Mouse (Mus musculus) lung, embryonic 16.5 days (tissue): ENCODE data around the gene Dis3l2. TPM values are rescaled to one million over a fixed set of nuclear protein-coding genes. Genes with fewer than 3 reads are reported as not detected.
A peak's percentile ranks its signal among the peaks of the same experiment; 100 is the strongest.

Source experiments
- ATAC-seq: fragments of 200-750 bp; cut with Nextera tagmentation; 2 replicates; pipeline ENCODE4 v1.8.0; 2017; ENCODE audit warnings: low read depth, mild to moderate bottlenecking, moderate library complexity
- H3K27ac ChIP-seq: fragments of 300-500 bp; sonication (generic); 2 replicates; pipeline ENCODE4 v1.5.1; 2014; ENCODE audit warnings: mild to moderate bottlenecking, control low read depth, low read length
- H3K27me3 ChIP-seq: fragments of 300-500 bp; sonication (generic); 2 replicates; pipeline ENCODE4 v1.6.1; 2014; ENCODE audit warnings: low read depth, low read length, mixed read lengths; ENCODE audit not compliant: control insufficient read depth, insufficient read depth
- H3K36me3 ChIP-seq: fragments of 300-500 bp; sonication (generic); 2 replicates; pipeline ENCODE4 v1.6.1; 2014; ENCODE audit warnings: low read length; ENCODE audit not compliant: control insufficient read depth, insufficient read depth
- H3K4me1 ChIP-seq: fragments of 300-500 bp; sonication (generic); replicated peaks from 2 replicates; pipeline ENCODE4 v1.6.1; 2014; ENCODE audit warnings: low read length, mixed read lengths; ENCODE audit not compliant: control insufficient read depth, insufficient read depth
- H3K4me2 ChIP-seq: fragments of 300-500 bp; sonication (generic); 2 replicates; pipeline ENCODE4 v1.6.1; 2014; ENCODE audit warnings: low read depth, low read length, control low read depth
- H3K4me3 ChIP-seq: fragments of 300-500 bp; sonication (generic); 2 replicates; pipeline ENCODE4 v1.5.1; 2014; ENCODE audit warnings: mild to moderate bottlenecking, low read length, control low read depth
- H3K9ac ChIP-seq: fragments of 300-500 bp; sonication (generic); 2 replicates; pipeline ENCODE4 v1.6.1; 2014; ENCODE audit warnings: low read length, control low read depth
- H3K9me3 ChIP-seq: fragments of 300-500 bp; sonication (generic); 2 replicates; pipeline ENCODE4 v1.6.1; 2016; ENCODE audit warnings: low read length; ENCODE audit not compliant: control insufficient read depth
- WGBS: fragments of 180-500 bp; shearing (Covaris S2); extraction: QIAGEN DNeasy Blood & Tissue Kit; methylation state at CpG from one replicate; pipeline ENCODE4 v1.1.7; 2014; 5-methylcytosine and 5-hydroxymethylcytosine counted together
- polyA plus RNA-seq: library from polyadenylated mRNA; unstranded; fragments of >200 nt; fragmentation: Nextera tagmentation; extraction: Ambion mirVana; gene quantifications from 2 replicates; pipeline ENCODE4 v1.2.1, GENCODE M21; 2015

Gene Dis3l2
- polyA plus RNA-seq, 1 experiment from 2014 or later, result 25.6 TPM

DNA sequence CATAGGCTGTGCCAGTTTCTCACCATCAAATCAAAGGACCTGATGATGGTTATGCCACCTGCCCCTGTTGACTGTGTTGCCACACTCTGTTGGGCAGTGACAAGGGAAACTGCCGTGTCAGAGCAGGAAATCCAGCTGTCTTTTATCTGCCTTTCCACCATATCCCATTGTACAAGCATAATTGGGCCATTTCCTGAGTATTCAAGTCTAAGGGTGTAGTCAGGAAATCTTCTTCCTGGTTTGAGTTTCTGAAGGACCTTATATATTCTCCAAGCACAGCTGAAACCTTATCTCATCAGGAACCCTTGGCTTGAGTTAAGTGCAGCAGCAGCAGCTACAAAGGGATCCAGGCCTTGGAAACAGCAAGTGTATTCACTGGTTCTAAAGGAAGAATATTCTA is 155.3 kb downstream of the Dis3l2 start:
- Histone ChIP-seq H3K9ac (no peak overlapping the region), H3K9me3 (no peaks in the 10 kb centered on the region), H3K27me3 (no peaks in the 10 kb centered on the region), H3K27ac (no peak overlapping the region), H3K4me2 (no peak overlapping the region), H3K4me1 (0 out of 2 replicates have a peak, but pooled peaks cover 2% of the 10 kb centered on the region), H3K36me3 (no peaks in the 10 kb centered on the region; the same call in 1 of the 2 replicates), H3K4me3 (no peak overlapping the region)
- 50% methylated on average over 1 of the region's 1 CpGs for WGBS
- ATAC-seq, result peak; percentile 75

DNA sequence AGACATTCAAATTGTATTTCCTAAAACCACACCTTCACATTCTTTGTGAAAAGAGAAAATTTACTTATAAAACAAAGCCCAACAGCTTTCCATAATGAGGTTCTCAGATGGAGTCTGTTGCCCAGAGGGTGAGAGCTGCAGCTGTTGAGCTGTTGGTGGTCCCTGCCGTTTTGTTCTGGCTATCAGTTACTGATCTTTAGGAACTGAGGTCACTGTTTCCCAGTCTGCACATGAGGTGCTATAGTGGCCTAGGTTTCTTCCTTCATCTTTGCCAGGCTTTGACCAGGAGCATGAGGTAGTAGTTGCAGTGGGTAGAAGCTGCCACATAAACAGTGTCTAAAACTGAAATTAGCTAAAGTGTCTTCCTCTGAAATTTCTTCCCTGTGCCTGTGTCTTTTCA is 155.8 kb downstream of the Dis3l2 start:
- no peak overlapping the region for H3K4me3 ChIP-seq
- peak overlapping the region; percentile 62 for H3K27ac ChIP-seq
- no peaks in the 10 kb centered on the region for H3K9me3 ChIP-seq
- no peak for ATAC-seq
- H3K4me2 ChIP-seq, result no peak overlapping the region
- no peaks in the 10 kb centered on the region; the same call in 1 of the 2 replicates for H3K36me3 ChIP-seq
- 0 out of 2 replicates have a peak, but pooled peaks cover 2% of the 10 kb centered on the region for H3K4me1 ChIP-seq
- H3K9ac ChIP-seq, result no peak overlapping the region
- WGBS, result 38% methylated on average over 1 of the region's 1 CpGs
- H3K27me3 ChIP-seq, result no peaks in the 10 kb centered on the region

DNA sequence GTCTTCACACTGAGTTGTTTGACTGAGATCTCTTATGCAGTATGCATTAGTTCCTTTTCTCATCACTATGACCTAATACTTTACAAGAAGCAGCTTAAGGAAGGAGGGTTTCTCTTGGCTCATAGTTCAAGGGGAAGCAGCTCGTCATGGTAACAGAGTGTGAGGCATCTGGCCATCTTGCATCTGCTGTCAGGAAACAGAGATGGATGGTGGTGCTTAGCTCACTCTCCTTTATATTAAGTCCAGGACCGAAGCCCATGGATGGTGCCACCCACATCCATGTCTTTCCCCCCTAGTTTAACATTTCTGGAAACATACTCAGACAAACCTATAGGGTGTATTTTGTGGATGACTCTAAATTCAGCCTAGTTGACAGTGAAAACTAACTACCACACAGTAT is 170.1 kb downstream of the Dis3l2 start:
- Histone ChIP-seq H3K36me3 (no peaks in the 10 kb centered on the region; the same call in 1 of the 2 replicates), H3K27me3 (no peaks in the 10 kb centered on the region), H3K9me3 (no peaks in the 10 kb centered on the region), H3K4me3 (no peak overlapping the region), H3K4me1 (no peaks in the 10 kb centered on the region), H3K4me2 (no peak overlapping the region), H3K9ac (no peak overlapping the region), H3K27ac (no peak overlapping the region)
- 0 out of 2 replicates have a peak, but pooled peaks have one; percentile 23 for ATAC-seq
- WGBS, result 34% methylated on average over 2 of the region's 2 CpGs

DNA sequence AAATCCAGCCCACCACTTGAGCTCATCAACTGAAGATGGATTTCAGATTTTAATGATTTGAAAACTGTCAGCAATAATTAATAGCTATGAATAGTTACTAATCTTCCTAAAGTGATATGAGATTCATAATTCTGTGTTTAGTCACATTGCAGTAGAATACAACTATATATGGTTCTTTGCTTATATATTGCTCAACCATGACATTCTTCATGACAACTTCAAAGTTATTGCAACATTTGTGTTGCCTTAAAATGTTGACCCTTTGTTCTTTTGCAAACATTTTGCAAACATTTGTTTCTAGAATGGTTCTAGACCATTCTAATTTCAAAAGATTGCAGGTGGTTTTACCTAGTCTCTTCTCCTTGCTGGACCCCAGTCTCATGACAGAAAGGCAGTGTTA is 175.1 kb downstream of the Dis3l2 start:
- Histone ChIP-seq H3K4me1 (no peaks in the 10 kb centered on the region), H3K27me3 (no peaks in the 10 kb centered on the region), H3K4me3 (no peak overlapping the region), H3K4me2 (no peak overlapping the region), H3K9ac (no peak overlapping the region), H3K27ac (0 out of 2 replicates have a peak overlapping the region, but pooled peaks have one; percentile 37), H3K36me3 (no peaks in the 10 kb centered on the region), H3K9me3 (no peaks in the 10 kb centered on the region)
- ATAC-seq, result peak; percentile 71

DNA sequence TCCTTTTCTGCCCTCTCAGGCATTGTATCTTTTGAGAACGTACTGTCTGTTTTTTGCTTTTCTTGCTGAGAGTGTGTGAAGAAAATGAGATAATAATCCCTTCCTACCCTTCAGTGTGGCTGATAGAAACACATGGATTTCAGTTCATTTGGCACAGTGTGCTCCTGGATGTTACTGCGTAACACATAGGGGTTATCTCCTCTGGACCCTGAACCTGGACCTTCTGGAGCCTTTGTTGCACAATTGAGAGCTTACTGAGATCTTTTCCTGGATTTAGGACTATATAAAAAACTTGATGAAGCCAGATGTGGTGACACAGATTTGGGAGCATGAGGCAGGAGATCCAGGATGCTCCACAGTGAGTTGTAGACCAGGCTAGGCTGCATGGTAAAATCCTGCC is 175.9 kb downstream of the Dis3l2 start:
- 86% methylated on average over 2 of the region's 2 CpGs for WGBS
- H3K9ac ChIP-seq, result no peak overlapping the region
- no peak for ATAC-seq
- no peaks in the 10 kb centered on the region for H3K9me3 ChIP-seq
- no peaks in the 10 kb centered on the region for H3K27me3 ChIP-seq
- no peak overlapping the region for H3K27ac ChIP-seq
- no peaks in the 10 kb centered on the region for H3K4me1 ChIP-seq
- H3K36me3 ChIP-seq, result no peaks in the 10 kb centered on the region
- no peak overlapping the region for H3K4me2 ChIP-seq
- no peak overlapping the region for H3K4me3 ChIP-seq

DNA sequence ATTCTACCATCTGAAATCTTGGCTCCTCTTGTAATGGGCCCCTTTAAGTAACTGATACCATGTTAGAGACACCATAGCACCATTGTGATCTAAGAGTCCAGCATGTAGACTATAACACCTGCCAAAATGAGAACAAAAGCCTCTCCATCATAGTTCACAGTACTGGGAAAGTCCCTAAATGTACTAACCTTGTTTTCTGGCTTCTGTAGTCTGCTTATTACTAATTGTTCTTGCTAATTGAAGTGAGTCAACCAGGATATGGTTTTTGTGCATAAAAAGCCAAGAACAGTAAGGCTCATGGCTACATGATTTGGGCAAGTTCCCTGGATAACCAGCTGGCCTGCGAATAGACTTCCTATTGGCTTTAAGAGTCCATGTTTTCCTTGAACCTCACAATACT is 183.5 kb downstream of the Dis3l2 start:
- Histone ChIP-seq H3K4me1 (no peaks in the 10 kb centered on the region), H3K9ac (no peak overlapping the region), H3K4me2 (no peak overlapping the region), H3K27me3 (no peaks in the 10 kb centered on the region), H3K4me3 (no peak overlapping the region), H3K27ac (no peak overlapping the region), H3K36me3 (no peaks in the 10 kb centered on the region), H3K9me3 (no peaks in the 10 kb centered on the region)
- 97% methylated on average over 1 of the region's 1 CpGs for WGBS
- no peak for ATAC-seq

DNA sequence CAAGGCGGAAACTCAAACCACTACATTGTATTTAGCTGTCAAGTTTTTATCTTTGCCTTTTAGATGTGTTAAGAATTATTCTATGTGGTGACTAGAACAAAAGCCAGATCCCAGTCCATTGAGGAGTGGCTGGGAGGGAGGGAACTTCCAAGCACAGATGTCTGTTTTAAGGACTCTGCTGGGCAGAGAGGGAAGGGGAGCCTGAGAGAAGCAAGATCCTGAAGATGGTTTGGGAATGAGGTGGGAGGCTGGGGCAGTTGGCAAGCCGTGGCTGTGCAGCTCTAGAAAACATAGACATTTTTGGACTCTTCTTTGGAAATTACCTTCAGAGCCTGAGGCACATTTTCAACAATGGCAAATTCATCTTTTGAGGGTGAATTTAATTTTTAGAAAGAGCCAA is 208.9 kb downstream of the Dis3l2 start:
- H3K9ac ChIP-seq, result no peak overlapping the region
- H3K27ac ChIP-seq, result no peak overlapping the region
- no peaks in the 10 kb centered on the region for H3K36me3 ChIP-seq
- no peaks in the 10 kb centered on the region for H3K9me3 ChIP-seq
- no peak overlapping the region for H3K4me3 ChIP-seq
- no peak for ATAC-seq
- no peaks in the 10 kb centered on the region for H3K27me3 ChIP-seq
- 0 out of 2 replicates have a peak, but pooled peaks cover 4% of the 10 kb centered on the region for H3K4me1 ChIP-seq
- 73% methylated on average over 2 of the region's 2 CpGs for WGBS
- H3K4me2 ChIP-seq, result no peak overlapping the region

DNA sequence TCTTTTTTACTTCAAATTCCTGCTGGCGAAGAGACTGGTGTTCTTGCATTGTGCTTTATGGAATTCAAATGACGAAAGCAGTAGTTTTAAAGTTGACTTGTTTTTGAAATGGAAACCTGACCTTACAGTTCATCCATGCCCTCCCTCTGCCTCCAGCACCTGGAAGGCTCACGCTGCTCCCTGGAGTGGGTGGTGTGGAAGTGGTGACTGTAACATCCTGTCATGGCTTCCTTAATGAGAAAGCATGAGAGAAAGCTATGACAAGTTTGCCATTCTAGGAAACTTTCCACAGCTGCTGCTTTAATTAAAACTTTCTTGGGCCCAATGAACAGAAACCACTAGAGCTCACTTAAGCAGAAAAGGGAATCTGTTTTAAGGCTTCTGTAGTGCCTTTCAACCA is 210.3 kb downstream of the Dis3l2 start:
- no peak overlapping the region for H3K4me2 ChIP-seq
- no peak overlapping the region for H3K4me3 ChIP-seq
- no peak overlapping the region for H3K27ac ChIP-seq
- H3K36me3 ChIP-seq, result no peaks in the 10 kb centered on the region
- no peaks in the 10 kb centered on the region for H3K9me3 ChIP-seq
- no peaks in the 10 kb centered on the region for H3K27me3 ChIP-seq
- 0 out of 2 replicates have a peak, but pooled peaks cover 4% of the 10 kb centered on the region for H3K4me1 ChIP-seq
- H3K9ac ChIP-seq, result no peak overlapping the region
- 74% methylated on average over 3 of the region's 3 CpGs for WGBS
- ATAC-seq, result no peak

DNA sequence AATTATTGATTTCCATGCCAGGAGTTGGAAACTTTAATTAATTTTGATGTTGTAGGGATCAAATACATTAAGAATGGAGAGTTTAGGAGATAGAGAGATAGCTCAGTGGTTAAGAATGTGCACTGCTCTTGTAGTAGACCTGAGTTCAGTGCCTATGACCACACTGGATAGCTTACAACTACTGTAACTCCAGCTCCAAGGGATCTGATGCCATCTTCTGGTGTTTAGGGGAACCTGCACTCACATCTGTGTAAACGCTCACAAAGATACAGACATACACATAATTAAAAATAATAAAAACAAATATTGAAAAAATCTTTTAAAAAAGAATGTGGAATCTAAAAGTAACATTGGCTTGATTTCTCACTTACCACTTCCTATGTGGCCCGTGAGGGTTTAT is 211.1 kb downstream of the Dis3l2 start:
- Histone ChIP-seq H3K27ac (no peak overlapping the region), H3K9ac (no peak overlapping the region), H3K4me3 (no peak overlapping the region), H3K36me3 (no peaks in the 10 kb centered on the region), H3K9me3 (no peaks in the 10 kb centered on the region), H3K27me3 (no peaks in the 10 kb centered on the region), H3K4me1 (0 out of 2 replicates have a peak, but pooled peaks cover 4% of the 10 kb centered on the region), H3K4me2 (no peak overlapping the region)
- 94% methylated on average over 2 of the region's 2 CpGs for WGBS
- no peak for ATAC-seq
